Mouse (Mus musculus): ENCODE results near the gene Map3k13.

DNA sequence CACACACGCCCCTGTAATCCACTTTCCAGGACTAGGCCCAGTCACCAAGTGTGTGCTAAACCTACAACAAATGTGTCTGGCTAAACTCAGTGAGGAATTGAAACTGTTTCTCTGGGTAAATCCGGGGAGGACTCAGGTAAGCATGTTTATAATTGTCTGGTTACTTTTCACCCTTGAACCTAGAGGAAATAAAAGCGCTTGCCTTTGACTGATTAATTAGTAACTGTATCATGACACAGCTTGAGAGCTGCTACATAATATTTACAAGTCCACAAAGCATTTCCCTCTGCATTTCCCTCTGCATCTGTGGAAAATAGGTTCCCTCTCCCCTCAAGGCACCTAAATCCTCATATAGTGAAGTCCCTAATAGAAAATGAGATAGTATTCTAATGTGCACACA, 12.9 kb upstream of the Map3k13 start:
- no peak for TF ChIP-seq CTCF (IDR thresholded peaks at IDR 0.05; ENCODE audit: low read depth)
- no peak for TF ChIP-seq EP300 (IDR thresholded peaks at IDR 0.05; ENCODE audit: low read depth)
